ENCODE assay signal across 8 mouse cellular contexts in genomic region chr5:100430076-100430390, GRCm38 (mm10). TPM values are rescaled to one million over a fixed set of nuclear protein-coding genes. Genes with fewer than 3 reads are reported as not detected.
DNase-seq lines count a peak whose midpoint lies in the region; ATAC-seq and TF ChIP-seq lines count a peak whose summit lies in the region.

No protein-coding gene starts in this region.

- in situ Hi-C loops in CH12.LX (cut with MboI; ENCODE audit: low pct_ligation_motif_present, low pct_unique_long_range_greater_than_20kb, low sequenced_read_pairs): no loop called here

- no peak for TF ChIP-seq EP300 in CH12.LX (IDR thresholded peaks at IDR 0.05; ENCODE audit: low read length)
- no peak for TF ChIP-seq EP300 in liver, embryonic 14.5 days (IDR thresholded peaks at IDR 0.05; ENCODE audit: low read depth)

- peak overlapping the region; percentile 94 for H3K27ac ChIP-seq in gastrocnemius, adult 2 months
- peak overlapping the region; percentile 66 for H3K27ac ChIP-seq in CH12.LX (ENCODE audit: insufficient read depth, low read depth)
- H3K27ac ChIP-seq in forebrain, embryonic 11.5 days (ENCODE audit: low read depth, low read length): peak overlapping the region; percentile 65
- peak overlapping the region; percentile 3 for H3K27ac ChIP-seq in liver, embryonic 14.5 days

- TF ChIP-seq RAD21 in CH12.LX (IDR thresholded peaks at IDR 0.05; ENCODE audit: low read depth, low read length): no peak

- TF ChIP-seq POLR2A in CH12.LX (IDR thresholded peaks at IDR 0.05; ENCODE audit: low read depth, low read length): no peak

- H3K9ac ChIP-seq in CH12.LX (ENCODE audit: insufficient read depth, low read depth): peak overlapping the region; percentile 60
- H3K9ac ChIP-seq in forebrain, embryonic 11.5 days (ENCODE audit: low read length): peak overlapping the region; percentile 73
- H3K9ac ChIP-seq in liver, embryonic 14.5 days (replicated peaks): peak overlapping the region; percentile 59

- peaks cover 27 to 40% of the 10 kb centered on the region in 2 experiments for H3K36me3 ChIP-seq in CH12.LX (replicated peaks in 1 of 2; ENCODE audit: control insufficient read depth in 1 of 2, insufficient read depth in 1 of 2, low read length in 1 of 2)
- peaks cover 9% of the 10 kb centered on the region for H3K36me3 ChIP-seq in forebrain, embryonic 11.5 days (ENCODE audit: control insufficient read depth, insufficient read depth, low read length)
- peaks cover 12% of the 10 kb centered on the region for H3K36me3 ChIP-seq in liver, embryonic 14.5 days (replicated peaks; ENCODE audit: control insufficient read depth, insufficient read depth, low read depth)

- no peak for TF ChIP-seq CTCF in gastrocnemius, adult 2 months (IDR thresholded peaks at IDR 0.05)
- no peak for TF ChIP-seq CTCF in CH12.LX (conservative IDR thresholded peaks at IDR 0.05 in 1 of 2, IDR thresholded peaks at IDR 0.05 in 1 of 2; ENCODE audit: low read depth in 2 of 2, low read length in 2 of 2)
- TF ChIP-seq CTCF in liver, embryonic 14.5 days (IDR thresholded peaks at IDR 0.05; ENCODE audit: low read depth): no peak

- H3K4me1 ChIP-seq in CH12.LX (ENCODE audit: control insufficient read depth in 1 of 2, insufficient read depth in 2 of 2): peaks cover 3 to 27% of the 10 kb centered on the region in 2 experiments; a peak in 3 of 4 replicates
- peaks cover 19% of the 10 kb centered on the region for H3K4me1 ChIP-seq in forebrain, embryonic 11.5 days (replicated peaks; ENCODE audit: control insufficient read depth, insufficient read depth, low read length)
- H3K4me1 ChIP-seq in liver, embryonic 14.5 days (replicated peaks; ENCODE audit: control insufficient read depth in 2 of 2, insufficient read depth in 2 of 2, low read length in 1 of 2): peaks cover 16 to 36% of the 10 kb centered on the region in 2 experiments

- peak; percentile 7; the same call in 1 of the 2 replicates for ATAC-seq in forebrain, embryonic 11.5 days (replicated peaks; ENCODE audit: low FRiP score)
- peak; percentile 20; the same call in 1 of the 2 replicates for ATAC-seq in liver, embryonic 14.5 days (ENCODE audit: insufficient read depth)

- H3K4me3 ChIP-seq in gastrocnemius, adult 2 months: peak overlapping the region; percentile 92
- H3K4me3 ChIP-seq in CH12.LX (replicated peaks in 1 of 3; ENCODE audit: low read depth in 2 of 3, low read length in 2 of 3, poor library complexity in 1 of 3): peak overlapping the region; percentile 73 to 98 (median 96)
- H3K4me3 ChIP-seq in forebrain, embryonic 11.5 days (ENCODE audit: low read depth, low read length): peak overlapping the region; percentile 69
- H3K4me3 ChIP-seq in liver, embryonic 14.5 days (ENCODE audit: insufficient read depth in 1 of 2, low read depth in 2 of 2, low read length in 2 of 2): peak overlapping the region; percentile 62 to 91

- dilution Hi-C loops in CH12.LX (cut with MboI; ENCODE audit: extremely low pct_ligation_motif_present, extremely low pct_unique_long_range_greater_than_20kb, low sequenced_read_pairs): no loop called here

- peak overlapping the region; percentile 91 for H3K4me2 ChIP-seq in CH12.LX (ENCODE audit: insufficient read depth, low read depth, poor library complexity, severe bottlenecking)
- peak overlapping the region; percentile 76 for H3K4me2 ChIP-seq in forebrain, embryonic 11.5 days (ENCODE audit: low read depth, low read length, severe bottlenecking)
- peak overlapping the region; percentile 95 for H3K4me2 ChIP-seq in liver, embryonic 14.5 days (ENCODE audit: low read depth)

- intact Hi-C loops in gastrocnemius, adult 2 months (cut with DNase I): no loop called here
- intact Hi-C loops in gastrocnemius, postnatal 14 days (cut with DNase I; ENCODE audit: low total_unique reads): loop anchor here (5.0 kb wide), 1 partner anchor 87 kb away; the partner anchor contains the start of gene Cops4

- peaks cover 47% of the 10 kb centered on the region for H3K79me2 ChIP-seq in CH12.LX (replicated peaks; ENCODE audit: control insufficient read depth, extremely low read depth, insufficient read depth, poor library complexity, severe bottlenecking)

- no peaks in the 10 kb centered on the region for H3K27me3 ChIP-seq in CH12.LX (replicated peaks)
- H3K27me3 ChIP-seq in forebrain, embryonic 11.5 days (ENCODE audit: control insufficient read depth, insufficient read depth, low read length): no peaks in the 10 kb centered on the region
- no peaks in the 10 kb centered on the region for H3K27me3 ChIP-seq in liver, embryonic 14.5 days (ENCODE audit: control insufficient read depth, insufficient read depth, low read length)

- DNase-seq in gastrocnemius, adult 2 months: no peak
- no peak for DNase-seq in gastrocnemius, postnatal 14 days
- no peak for DNase-seq in CH12.LX (ENCODE audit: extremely low read depth)
- DNase-seq in forebrain, embryonic 11.5 days (ENCODE audit: low spot score): no peak
- DNase-seq in liver, embryonic 14.5 days (ENCODE audit: low read depth in 3 of 3, low spot score in 3 of 3): no peak
- DNase-seq in right cerebral cortex, postnatal 14 days: no peak
- DNase-seq in urinary bladder, adult 2 months (ENCODE audit: low spot score): no peak
- no peak for DNase-seq in right cerebral cortex, adult 2 months (ENCODE audit: low spot score in 2 of 2)

- no peaks in the 10 kb centered on the region for H3K9me3 ChIP-seq in CH12.LX (replicated peaks; ENCODE audit: low read length)
- no peaks in the 10 kb centered on the region for H3K9me3 ChIP-seq in forebrain, embryonic 11.5 days (ENCODE audit: control insufficient read depth, low read length)
- no peaks in the 10 kb centered on the region for H3K9me3 ChIP-seq in liver, embryonic 14.5 days (ENCODE audit: control insufficient read depth, low read length)

- WGBS in forebrain, embryonic 11.5 days: 7% methylated on average over 11 of the region's 11 CpGs
- WGBS in liver, embryonic 14.5 days (ENCODE audit: insufficient replicate concordance): 2% methylated on average over 11 of the region's 11 CpGs

TF ChIP-seq in CH12.LX, 34 proteins besides CTCF, POLR2A, EP300 and RAD21:
- no peak for TF ChIP-seq PAX5 (IDR thresholded peaks at IDR 0.05; ENCODE audit: low read length)
- TF ChIP-seq BHLHE40 (IDR thresholded peaks at IDR 0.05; ENCODE audit: low read depth, low read length): no peak
- no peak for TF ChIP-seq USF1 (IDR thresholded peaks at IDR 0.05; ENCODE audit: low read depth, low read length)
- TF ChIP-seq ETS1 (conservative IDR thresholded peaks at IDR 0.05; ENCODE audit: low read depth, low read length): no peak
- no peak for TF ChIP-seq MAZ (IDR thresholded peaks at IDR 0.05; ENCODE audit: low read depth, low read length)
- TF ChIP-seq HCFC1 (IDR thresholded peaks at IDR 0.05; ENCODE audit: low read depth, low read length): no peak
- no peak for TF ChIP-seq ZMIZ1 (IDR thresholded peaks at IDR 0.05; ENCODE audit: low read depth, low read length)
- peak; percentile 45; the same call in 1 of the 2 replicates for TF ChIP-seq MAX (IDR thresholded peaks at IDR 0.05; ENCODE audit: low read length)
- peak; percentile 78 for TF ChIP-seq MYC (IDR thresholded peaks at IDR 0.05; ENCODE audit: low read depth, low read length)
- TF ChIP-seq CHD2 (IDR thresholded peaks at IDR 0.05; ENCODE audit: low read length): no peak
- TF ChIP-seq MXI1 (IDR thresholded peaks at IDR 0.05; ENCODE audit: low read depth, low read length): peak; percentile 41
- no peak for TF ChIP-seq SIN3A (IDR thresholded peaks at IDR 0.05; ENCODE audit: low read length)
- TF ChIP-seq JUND (conservative IDR thresholded peaks at IDR 0.05; ENCODE audit: low read depth, low read length): no peak

RNA-seq across cellular contexts. Expression of gene Sec31a, which starts 14.0 kb away (rescaled TPM):
- total RNA-seq in gastrocnemius, adult 2 months (2021): 10 to 100 TPM; 65.4 to 71.0 TPM
- total RNA-seq in gastrocnemius, postnatal 14 days (2021): 10 to 100 TPM; 70.6 to 82.8 TPM
- total RNA-seq in CH12.LX (2012; rRNA removed) (52.2 and 69.1 TPM in 2 replicates), CH12.LX (2014; rRNA removed) (48.2 and 48.5 TPM in 2 replicates)
- polyA plus RNA-seq in CH12.LX (2012; ENCODE audit: insufficient read length, low read depth): 131 and 161 TPM in 2 replicates
- 109 and 117 TPM in 2 replicates for polyA plus RNA-seq in forebrain, embryonic 11.5 days (2014; fragmentation: Nextera tagmentation; extraction: Ambion mirVana)
- polyA plus RNA-seq in liver, embryonic 14.5 days (2012; rRNA removed): 48.5 and 56.2 TPM in 2 replicates
- polyA plus RNA-seq in liver, embryonic 14.5 days (2014; fragmentation: Nextera tagmentation; extraction: Ambion mirVana): 43.6 and 44.8 TPM in 2 replicates
- 148 and 178 TPM in 2 replicates for polyA plus RNA-seq in urinary bladder, adult 2 months (2012; rRNA removed)

Comparison
In these comparisons a context has a peak if more than half of its experiments do, and no peak if none do; other contexts are left out.
1. H3K27ac ChIP-seq: peak in every context shown above with its lines; median percentile 94 in gastrocnemius, adult 2 months; 66 in CH12.LX; 65 in forebrain, embryonic 11.5 days; 3 in liver, embryonic 14.5 days.